Mouse (Mus musculus): ENCODE data around the gene Itgav.
"Not testable (repeated sequence)": the region's sequence is repeated elsewhere in the genome, so short reads cannot be mapped to it uniquely, and the experiment has no call there.

The Itgav gene

DNA sequence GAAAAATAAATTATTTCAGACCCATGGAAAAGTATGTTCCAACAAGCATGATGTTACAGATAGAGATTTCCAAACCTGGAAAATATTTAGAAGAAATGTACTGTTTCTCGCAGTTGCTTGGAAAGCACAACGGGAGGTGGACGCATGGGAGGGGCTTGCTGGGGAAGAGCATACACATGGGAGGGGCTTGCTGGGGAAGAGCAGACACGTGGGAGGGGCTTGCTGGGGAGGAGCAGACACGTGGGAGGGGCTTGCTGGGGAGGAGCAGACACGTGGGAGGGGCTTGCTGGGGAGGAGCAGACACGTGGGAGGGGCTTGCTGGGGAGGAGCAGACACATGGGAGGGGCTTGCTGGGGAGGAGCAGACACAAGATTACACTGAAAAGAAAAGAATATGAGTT, 10.9 kb upstream of the Itgav start:
- DNase-seq (ENCODE audit: low spot score) = not testable (repeated sequence)

GRCm38 (mm10) chr2:83713946-83714345, 10.3 kb upstream of the Itgav start:
- DNase-seq (ENCODE audit: low spot score) = no peak

DNA sequence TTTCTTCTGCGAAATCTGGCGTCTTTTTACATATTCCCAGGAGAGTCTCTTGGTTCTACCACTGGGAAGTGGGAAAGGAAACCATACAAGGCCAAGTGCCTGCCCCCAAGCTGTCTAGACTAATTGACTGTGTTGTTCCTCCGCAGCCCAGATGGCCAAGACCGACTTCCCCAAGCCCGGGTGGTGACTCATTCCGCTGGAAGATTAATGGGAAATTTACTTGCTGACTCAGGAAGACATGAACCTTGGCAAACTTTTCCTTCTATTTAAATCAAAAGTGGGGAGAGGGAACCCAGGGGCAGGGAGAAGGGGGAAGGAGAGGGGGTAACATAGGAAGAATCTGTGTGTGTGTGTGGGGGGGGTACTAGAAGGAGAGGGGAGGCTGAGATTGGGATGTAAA, 9.4 kb upstream of the Itgav start:
- peak; percentile 51 for DNase-seq (ENCODE audit: low spot score)

- no peak for DNase-seq (ENCODE audit: low spot score)
Observed at GRCm38 (mm10) chr2:83718341-83718740, 5.9 kb upstream of the Itgav start.

GRCm38 (mm10) chr2:83721635-83722034, 2.6 kb upstream of the Itgav start:
- no peak for DNase-seq (ENCODE audit: low spot score)

DNA sequence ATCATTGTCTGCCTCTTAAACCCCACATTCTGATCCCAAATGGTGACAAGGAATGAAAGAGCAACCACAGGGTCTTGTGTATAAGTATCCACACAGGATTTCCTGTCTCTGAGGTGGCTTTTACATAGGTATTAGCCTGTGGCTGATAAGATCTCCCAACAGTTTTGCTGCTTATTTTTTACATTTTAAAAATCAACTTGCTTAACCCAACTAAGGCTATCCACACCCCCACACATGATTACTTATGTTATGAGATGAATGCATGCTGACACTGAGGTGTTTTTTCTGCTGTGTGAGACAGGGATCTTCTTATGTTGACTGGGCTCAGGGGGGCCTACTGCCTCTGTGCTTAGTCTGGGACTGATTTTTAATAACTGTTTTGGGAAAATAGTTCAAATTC, 1.3 kb upstream of the Itgav start:
- no peak for DNase-seq (ENCODE audit: low spot score)

DNA sequence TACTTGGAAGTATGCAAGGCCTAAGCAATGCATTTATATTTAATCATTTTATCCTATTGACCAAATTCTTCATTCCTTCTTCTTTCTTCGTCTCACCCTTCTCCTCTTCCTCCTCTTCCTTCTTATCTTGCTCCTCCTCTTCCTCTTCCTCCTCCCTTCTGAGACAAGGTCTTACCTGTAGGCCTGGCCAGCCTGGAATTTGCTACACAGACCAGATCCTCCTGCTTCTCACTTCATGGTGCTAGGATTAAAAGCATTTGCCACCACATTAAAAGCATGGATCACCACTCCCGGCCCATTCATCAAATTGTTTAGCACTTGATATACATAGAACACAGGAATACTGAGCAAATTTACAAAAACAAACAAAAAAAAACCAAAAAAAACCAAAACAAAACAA, 851 bp upstream of the Itgav start:
- no peak for DNase-seq (ENCODE audit: low spot score)

DNA sequence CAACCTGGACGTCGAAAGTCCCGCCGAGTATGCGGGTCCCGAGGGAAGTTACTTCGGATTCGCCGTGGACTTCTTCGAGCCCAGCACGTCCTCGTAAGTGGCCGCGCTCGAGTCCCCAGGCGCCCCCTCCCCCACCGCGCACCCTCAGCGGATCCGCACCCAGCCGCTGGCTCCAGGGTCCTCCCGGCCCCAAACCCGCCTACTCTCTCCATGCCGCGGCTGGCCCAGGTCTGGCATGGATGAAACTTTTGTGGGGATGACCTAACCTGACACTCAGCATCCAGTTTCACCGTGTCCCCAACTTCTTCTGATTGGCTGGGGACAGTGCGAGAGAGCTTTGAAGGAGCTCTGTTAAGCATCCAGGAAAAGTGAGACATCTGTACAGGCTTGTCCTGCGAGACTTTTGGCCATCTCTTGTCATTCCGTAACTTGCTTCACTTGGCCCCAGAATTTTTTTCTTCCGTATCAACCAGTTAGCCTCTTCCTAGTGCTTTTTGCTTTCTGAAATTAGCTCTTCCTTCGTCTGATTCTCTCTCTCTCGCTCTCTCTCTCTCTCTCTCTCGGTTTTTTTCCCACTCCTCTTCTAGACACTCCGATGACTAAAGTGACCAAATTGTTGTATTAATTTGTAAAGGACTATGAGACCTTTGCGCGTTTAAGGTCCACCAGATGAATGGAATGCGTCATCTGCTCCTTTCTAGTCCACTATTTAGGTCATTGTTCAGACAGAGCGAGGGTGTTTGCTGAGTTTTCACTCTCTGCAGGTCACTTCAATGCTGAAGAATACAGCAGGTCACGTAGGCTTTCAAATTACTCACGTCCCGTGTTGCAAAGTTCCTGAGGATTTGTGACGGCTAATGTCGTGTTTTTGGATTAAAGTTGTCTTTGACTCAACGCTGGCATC, 882 bp downstream of the Itgav start:
- DNase-seq (ENCODE audit: low spot score) = peak; percentile 61

DNA sequence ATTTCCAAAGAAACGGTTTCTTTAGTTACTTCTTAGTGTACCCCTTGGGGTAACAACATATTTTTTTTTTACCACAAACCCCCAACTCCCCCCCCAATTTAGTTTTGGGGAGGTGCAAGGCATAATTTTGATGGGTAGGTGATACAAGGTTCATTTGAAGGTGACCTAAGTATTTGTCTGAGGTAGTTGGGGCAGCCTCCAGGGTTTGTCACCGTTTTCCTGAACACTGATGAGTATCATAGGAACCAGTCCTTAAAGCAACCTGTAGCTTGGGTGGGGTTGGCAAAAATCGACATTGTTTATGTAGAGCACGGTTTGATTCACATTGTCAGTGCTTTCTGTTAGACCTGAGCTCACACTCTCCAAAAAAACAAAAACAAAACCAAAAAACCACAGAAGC, 1.6 kb downstream of the Itgav start:
- no peak for DNase-seq (ENCODE audit: low spot score)

DNA sequence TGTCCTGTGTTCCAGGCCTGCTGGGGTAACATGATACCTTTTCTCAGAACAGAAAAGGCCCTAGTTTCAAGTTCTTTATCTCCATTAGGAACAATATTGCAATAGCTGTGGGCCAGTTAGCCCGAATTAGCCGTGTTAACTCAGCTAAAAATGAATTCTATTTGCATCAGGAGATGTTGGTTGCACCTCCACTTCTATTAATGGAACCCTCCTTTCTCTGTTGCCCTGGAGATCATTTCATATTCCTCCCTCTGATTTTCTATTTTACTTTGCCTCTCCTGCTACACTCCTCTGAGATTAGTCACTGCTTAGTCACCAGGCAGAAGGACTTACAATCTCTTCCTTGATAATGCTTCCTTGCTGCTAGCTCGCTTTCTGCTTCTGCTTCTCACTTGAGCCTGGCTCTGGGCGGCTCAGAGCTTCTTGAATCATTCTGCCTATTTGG, 4.1 kb downstream of the Itgav start:
- DNase-seq (ENCODE audit: low spot score) = no peak

GRCm38 (mm10) chr2:83729339-83729738, 5.1 kb downstream of the Itgav start:
- DNase-seq (ENCODE audit: low spot score) = no peak

DNA sequence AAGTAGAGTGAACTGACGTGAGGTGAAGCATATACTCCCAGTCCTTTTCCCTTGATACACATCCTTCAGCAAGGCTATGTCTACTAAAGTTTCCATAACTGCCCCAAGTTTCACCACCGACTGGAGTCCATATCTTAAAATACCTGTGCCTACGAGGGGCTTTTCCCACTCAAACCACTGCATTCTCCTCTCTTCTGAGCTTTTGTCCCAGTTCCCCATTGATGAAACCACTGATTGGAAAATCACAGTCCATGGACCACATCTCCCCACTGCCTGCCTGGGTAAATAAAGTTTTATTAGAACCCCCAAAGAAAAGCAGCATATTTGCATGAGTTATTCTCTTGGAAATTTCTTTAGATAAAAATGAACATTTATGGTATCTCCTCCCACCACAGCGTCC, 8.7 kb downstream of the Itgav start:
- no peak for DNase-seq (ENCODE audit: low spot score)

- DNase-seq (ENCODE audit: low spot score) = no peak
Observed at GRCm38 (mm10) chr2:83733981-83734393, 9.8 kb downstream of the Itgav start.

DNA sequence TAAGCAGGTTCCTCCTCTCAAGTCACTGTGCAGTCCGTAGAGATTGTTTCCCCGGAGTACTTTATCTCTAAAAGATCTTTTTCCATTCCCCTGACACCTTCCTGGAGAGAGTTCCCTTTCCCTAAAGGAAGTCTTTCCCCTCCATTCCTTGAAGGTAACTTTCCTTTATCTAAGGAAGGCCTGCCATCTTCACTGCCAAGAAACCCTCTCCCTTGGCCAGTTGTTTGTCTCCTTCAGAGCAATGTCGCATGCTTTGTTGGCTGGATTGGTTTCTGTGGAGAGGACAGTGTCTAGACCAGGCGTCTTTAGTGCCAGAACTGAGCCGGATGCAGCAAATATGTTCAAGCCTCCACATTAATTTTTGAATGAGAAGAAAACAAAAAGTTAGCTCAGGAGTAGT, 11.1 kb downstream of the Itgav start:
- no peak for DNase-seq (ENCODE audit: low spot score)

- no peak for DNase-seq (ENCODE audit: low spot score)
Observed at GRCm38 (mm10) chr2:83736836-83737235, 12.6 kb downstream of the Itgav start.

- no peak for DNase-seq (ENCODE audit: low spot score)
Observed at GRCm38 (mm10) chr2:83738586-83739251, 14.5 kb downstream of the Itgav start.

- no peak for DNase-seq (ENCODE audit: low spot score)
Observed at GRCm38 (mm10) chr2:83739461-83740124, 15.4 kb downstream of the Itgav start.

DNA sequence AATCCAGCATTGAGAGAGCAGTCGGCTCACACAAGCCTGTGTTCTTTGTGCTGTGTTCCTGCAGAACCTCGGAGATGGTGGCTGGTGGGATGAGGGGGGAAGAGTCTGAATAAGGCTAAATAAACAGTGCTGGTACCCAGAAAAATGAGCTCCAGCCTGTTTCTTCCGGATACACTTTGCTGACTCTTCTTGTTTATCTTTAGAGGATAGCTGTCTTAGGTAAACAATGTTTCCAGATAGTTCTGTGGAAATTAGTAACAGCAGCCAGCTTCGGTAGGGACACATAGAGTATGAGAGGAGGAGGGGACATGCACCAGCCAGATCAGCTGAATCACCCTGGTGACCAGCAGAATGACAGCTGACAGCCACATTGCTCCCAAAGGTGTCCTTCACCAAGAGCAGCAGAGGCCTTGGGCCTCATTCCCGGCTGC, 16.4 kb downstream of the Itgav start:
- DNase-seq (ENCODE audit: low spot score) = no peak

DNA sequence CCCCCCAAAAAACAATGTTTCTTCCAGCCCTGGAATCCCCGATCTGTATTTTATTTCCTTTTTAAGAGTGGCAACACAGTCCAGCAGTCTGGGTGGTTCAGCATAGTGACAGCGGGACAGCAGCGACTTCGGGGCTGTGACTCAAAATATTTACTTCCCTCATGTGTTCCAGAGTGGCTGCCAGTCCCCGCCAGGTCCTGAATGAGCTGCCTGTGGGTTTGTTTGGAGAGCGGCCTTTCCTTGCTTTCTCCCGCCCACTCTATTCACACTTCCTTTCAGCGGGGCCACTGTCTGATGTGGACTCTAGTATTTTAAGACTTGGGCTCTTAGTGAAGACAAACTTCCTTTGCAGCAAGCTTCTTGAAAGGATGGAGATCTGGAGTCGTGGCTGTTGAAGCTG, 18.0 kb downstream of the Itgav start:
- no peak for DNase-seq (ENCODE audit: low spot score)

- no peak for DNase-seq (ENCODE audit: low spot score)
Observed at GRCm38 (mm10) chr2:83742836-83743235, 18.6 kb downstream of the Itgav start.

- no peak for DNase-seq (ENCODE audit: low spot score)
Observed at GRCm38 (mm10) chr2:83744276-83744952, 20.2 kb downstream of the Itgav start.

DNA sequence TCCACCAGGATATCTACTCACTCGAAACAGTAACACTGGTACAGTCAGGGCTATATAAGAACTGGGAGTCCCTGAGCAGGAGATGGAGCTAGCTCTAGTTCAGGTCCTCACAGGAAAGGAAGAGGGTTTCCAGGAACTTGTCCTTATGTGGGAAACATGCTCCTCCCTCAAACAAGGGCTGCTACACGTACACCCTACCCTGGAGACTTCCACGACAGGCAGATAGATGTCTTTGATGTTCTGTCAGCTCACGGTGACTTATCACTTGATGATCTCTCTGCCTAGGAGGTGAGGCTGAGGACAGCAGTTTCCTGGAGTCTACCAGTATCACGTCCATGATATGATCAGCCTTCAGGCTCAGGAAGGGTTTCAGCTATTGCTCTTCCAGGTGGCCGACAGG, 21.1 kb downstream of the Itgav start:
- no peak for DNase-seq (ENCODE audit: low spot score)
